Mouse (Mus musculus): Measurements from ENCODE around the gene Gm45062.

Gm45062 gene

GRCm38 (mm10) chr6:8395061-8395460 lies 135.8 kb downstream of the Gm45062 start:
- in situ Hi-C loops (cut with MboI; ENCODE audit: low pct_unique_long_range_greater_than_20kb in 1 of 2, low sequenced_read_pairs in 2 of 2, unreplicated experiment in 1 of 2) = no loop called here

- in situ Hi-C loops (cut with MboI; ENCODE audit: low pct_unique_long_range_greater_than_20kb in 1 of 2, low sequenced_read_pairs in 2 of 2, unreplicated experiment in 1 of 2) = no loop called here
Observed at GRCm38 (mm10) chr6:8397252-8397651, 138.0 kb downstream of the Gm45062 start.

- in situ Hi-C loops (cut with MboI; ENCODE audit: low pct_unique_long_range_greater_than_20kb in 1 of 2, low sequenced_read_pairs in 2 of 2, unreplicated experiment in 1 of 2) = no loop called here
Observed at GRCm38 (mm10) chr6:8399710-8400109, 140.5 kb downstream of the Gm45062 start.

GRCm38 (mm10) chr6:8403127-8403526 lies 143.9 kb downstream of the Gm45062 start:
- in situ Hi-C loops (cut with MboI; ENCODE audit: low pct_unique_long_range_greater_than_20kb in 1 of 2, low sequenced_read_pairs in 2 of 2, unreplicated experiment in 1 of 2) = no loop called here

GRCm38 (mm10) chr6:8405844-8406243 lies 146.6 kb downstream of the Gm45062 start:
- in situ Hi-C loops (cut with MboI; ENCODE audit: low pct_unique_long_range_greater_than_20kb in 1 of 2, low sequenced_read_pairs in 2 of 2, unreplicated experiment in 1 of 2) = no loop called here

- in situ Hi-C loops (cut with MboI; ENCODE audit: low pct_unique_long_range_greater_than_20kb in 1 of 2, low sequenced_read_pairs in 2 of 2, unreplicated experiment in 1 of 2) = no loop called here
Observed at GRCm38 (mm10) chr6:8408332-8408731, 149.1 kb downstream of the Gm45062 start.

GRCm38 (mm10) chr6:8409865-8410264 lies 150.6 kb downstream of the Gm45062 start:
- in situ Hi-C loops (cut with MboI; ENCODE audit: low pct_unique_long_range_greater_than_20kb in 1 of 2, low sequenced_read_pairs in 2 of 2, unreplicated experiment in 1 of 2) = no loop called here

GRCm38 (mm10) chr6:8412845-8413598 lies 153.8 kb downstream of the Gm45062 start:
- in situ Hi-C loops (cut with MboI; ENCODE audit: low pct_unique_long_range_greater_than_20kb in 1 of 2, low sequenced_read_pairs in 2 of 2, unreplicated experiment in 1 of 2) = no loop called here

- in situ Hi-C loops (cut with MboI; ENCODE audit: low pct_unique_long_range_greater_than_20kb in 1 of 2, low sequenced_read_pairs in 2 of 2, unreplicated experiment in 1 of 2) = no loop called here
Observed at GRCm38 (mm10) chr6:8414020-8414419, 154.8 kb downstream of the Gm45062 start.

GRCm38 (mm10) chr6:8415823-8416222 lies 156.6 kb downstream of the Gm45062 start:
- in situ Hi-C loops (cut with MboI; ENCODE audit: low pct_unique_long_range_greater_than_20kb in 1 of 2, low sequenced_read_pairs in 2 of 2, unreplicated experiment in 1 of 2) = no loop called here

- in situ Hi-C loops (cut with MboI; ENCODE audit: low pct_unique_long_range_greater_than_20kb in 1 of 2, low sequenced_read_pairs in 2 of 2, unreplicated experiment in 1 of 2) = no loop called here
Observed at GRCm38 (mm10) chr6:8416802-8417569, 157.7 kb downstream of the Gm45062 start.

GRCm38 (mm10) chr6:8419485-8420186 lies 160.4 kb downstream of the Gm45062 start:
- in situ Hi-C loops (cut with MboI; ENCODE audit: low pct_unique_long_range_greater_than_20kb in 1 of 2, low sequenced_read_pairs in 2 of 2, unreplicated experiment in 1 of 2) = no loop called here

- in situ Hi-C loops (cut with MboI; ENCODE audit: low pct_unique_long_range_greater_than_20kb in 1 of 2, low sequenced_read_pairs in 2 of 2, unreplicated experiment in 1 of 2) = no loop called here
Observed at GRCm38 (mm10) chr6:8420187-8420503, 160.9 kb downstream of the Gm45062 start.

GRCm38 (mm10) chr6:8421421-8421820 lies 162.2 kb downstream of the Gm45062 start:
- in situ Hi-C loops (cut with MboI; ENCODE audit: low pct_unique_long_range_greater_than_20kb in 1 of 2, low sequenced_read_pairs in 2 of 2, unreplicated experiment in 1 of 2) = no loop called here

- in situ Hi-C loops (cut with MboI; ENCODE audit: low pct_unique_long_range_greater_than_20kb in 1 of 2, low sequenced_read_pairs in 2 of 2, unreplicated experiment in 1 of 2) = no loop called here
Observed at GRCm38 (mm10) chr6:8421959-8422581, 162.8 kb downstream of the Gm45062 start.

GRCm38 (mm10) chr6:8423142-8423541 lies 163.9 kb downstream of the Gm45062 start:
- in situ Hi-C loops (cut with MboI; ENCODE audit: low pct_unique_long_range_greater_than_20kb in 1 of 2, low sequenced_read_pairs in 2 of 2, unreplicated experiment in 1 of 2) = no loop called here

- in situ Hi-C loops (cut with MboI; ENCODE audit: low pct_unique_long_range_greater_than_20kb in 1 of 2, low sequenced_read_pairs in 2 of 2, unreplicated experiment in 1 of 2) = no loop called here
Observed at GRCm38 (mm10) chr6:8427692-8428091, 168.4 kb downstream of the Gm45062 start.

GRCm38 (mm10) chr6:8430610-8431234 lies 171.5 kb downstream of the Gm45062 start:
- in situ Hi-C loops (cut with MboI; ENCODE audit: low pct_unique_long_range_greater_than_20kb in 1 of 2, low sequenced_read_pairs in 2 of 2, unreplicated experiment in 1 of 2) = no loop called here

GRCm38 (mm10) chr6:8433179-8433578 lies 173.9 kb downstream of the Gm45062 start:
- in situ Hi-C loops (cut with MboI; ENCODE audit: low pct_unique_long_range_greater_than_20kb in 1 of 2, low sequenced_read_pairs in 2 of 2, unreplicated experiment in 1 of 2) = no loop called here

Data from mouse embryonic stem cell (cell line).